Mouse (Mus musculus) right cerebral cortex, postnatal 25 days (tissue): Measurements from ENCODE around the gene C8g.

Source experiments
- DNase-seq: peaks from one replicate; pipeline ENCODE4 v3.0.0; 2022

Gene C8g

GRCm38 (mm10) chr2:25465816-25466635, 35.5 kb downstream of the C8g start:
- DNase-seq = no peak

GRCm38 (mm10) chr2:25465256-25465655, 36.3 kb downstream of the C8g start:
- no peak for DNase-seq

- no peak for DNase-seq
These were observed 37.9 kb downstream of the C8g start for GRCm38 (mm10) chr2:25463630-25464029.

GRCm38 (mm10) chr2:25461407-25461806, 40.1 kb downstream of the C8g start:
- no peak for DNase-seq

GRCm38 (mm10) chr2:25460551-25461309, 40.8 kb downstream of the C8g start, which contains the start of gene Paxx:
Paxx (minus strand) TSS chr2:25461094.
- peak; percentile 94 for DNase-seq

GRCm38 (mm10) chr2:25460135-25460534, 41.4 kb downstream of the C8g start:
- DNase-seq = peak; percentile 30

- DNase-seq = no peak
These were observed 42.6 kb downstream of the C8g start for GRCm38 (mm10) chr2:25458911-25459310.

- no peak for DNase-seq
These were observed 44.3 kb downstream of the C8g start for GRCm38 (mm10) chr2:25457022-25457896.

GRCm38 (mm10) chr2:25456205-25456953, 45.1 kb downstream of the C8g start, which contains the start of gene Clic3:
Clic3 (plus strand) TSS chr2:25456838.
- no peak for DNase-seq

- DNase-seq = no peak
These were observed 48.6 kb downstream of the C8g start for GRCm38 (mm10) chr2:25452951-25453350.

GRCm38 (mm10) chr2:25450853-25451647, 50.5 kb downstream of the C8g start:
- DNase-seq = no peak
